Mouse (Mus musculus): ENCODE measurements around the gene 9230102O04Rik.

DNA sequence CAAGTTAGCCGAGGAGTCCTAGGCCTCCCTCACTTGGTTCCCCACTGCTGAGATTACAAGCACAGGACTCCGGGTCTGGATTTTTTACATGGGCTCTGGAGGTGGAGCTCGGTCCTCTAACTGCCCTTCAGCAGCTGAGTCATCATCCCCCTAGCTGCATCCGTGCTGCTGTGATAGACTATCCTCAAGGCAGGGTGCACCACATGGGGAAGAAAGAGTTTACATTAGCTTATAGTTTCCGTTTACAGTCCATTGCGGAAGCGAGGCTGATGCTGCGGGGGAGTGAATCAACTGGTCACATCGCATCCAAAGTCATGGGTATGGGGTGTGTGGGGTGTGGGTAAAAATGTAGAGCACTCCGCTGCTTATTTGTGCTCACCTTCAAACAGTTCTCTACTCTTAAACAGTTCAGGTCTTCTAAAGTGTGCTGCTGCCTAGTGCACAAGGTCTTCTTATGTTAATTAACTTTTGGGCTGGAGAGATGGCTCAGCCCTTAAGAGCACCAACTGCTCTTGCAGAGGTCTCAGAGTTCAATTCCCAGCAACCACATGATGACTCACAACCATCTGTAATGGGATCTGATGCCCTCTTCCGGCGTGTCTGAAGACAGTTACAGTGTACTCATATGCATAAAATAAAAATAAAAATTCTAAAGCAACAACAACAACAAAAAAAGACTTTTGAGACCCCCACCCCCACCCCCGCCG is 14.7 kb upstream of the 9230102O04Rik start:
- TF ChIP-seq CTCF (conservative IDR thresholded peaks at IDR 0.05 in 1 of 2, IDR thresholded peaks at IDR 0.05 in 1 of 2; ENCODE audit: low read depth in 2 of 2, low read length in 2 of 2) (no peak), EP300 (IDR thresholded peaks at IDR 0.05; ENCODE audit: low read length) (no peak)
